Mouse (Mus musculus): ENCODE results near the gene Nfic. TPM values are rescaled to one million over a fixed set of nuclear protein-coding genes. Genes with fewer than 3 reads are reported as not detected.

Nfic gene
- total RNA-seq, 1 experiment from 2014 or later = 104 TPM

GRCm38 (mm10) chr10:81356991-81357844 lies 98.2 kb downstream of the Nfic start, which contains the start of gene Mfsd12:
Gene Mfsd12 (plus strand): TSS chr10:81357491.
- DNase-seq = peak; percentile 95

GRCm38 (mm10) chr10:81356352-81356990 lies 99.0 kb downstream of the Nfic start:
- no peak for DNase-seq

- no peak for DNase-seq
Observed at GRCm38 (mm10) chr10:81355533-81355932, 99.9 kb downstream of the Nfic start.

GRCm38 (mm10) chr10:81354738-81355477 lies 100.5 kb downstream of the Nfic start:
- no peak for DNase-seq

GRCm38 (mm10) chr10:81351678-81352291 lies 103.7 kb downstream of the Nfic start:
- no peak for DNase-seq

GRCm38 (mm10) chr10:81350351-81351063 lies 104.9 kb downstream of the Nfic start, which contains the start of gene Hmg20b:
Gene Hmg20b (minus strand): TSS chr10:81350480.
- DNase-seq = peak; percentile 99

GRCm38 (mm10) chr10:81349961-81350350 lies 105.5 kb downstream of the Nfic start:
- DNase-seq = no peak

GRCm38 (mm10) chr10:81349146-81349545 lies 106.3 kb downstream of the Nfic start:
- DNase-seq = peak; percentile 70

GRCm38 (mm10) chr10:81346453-81347067 lies 108.9 kb downstream of the Nfic start:
- DNase-seq = peak; percentile 92

Small RNA genes within 50 kb of the gene (microRNA-seq; reads per million reads assigned to microRNA genes)
- 0 reads per million in 2 experiments for gene Gm25595
- 0 to 0.85 reads per million in 2 experiments for gene Mir1191b
- 0.38 to 0.43 reads per million in 2 experiments for gene Mir6913

Other genes starting within 250 kb of the Nfic start
- 2.1 and 3.5 TPM in 2 replicates for gene Atcay, start 224.8 kb downstream of the Nfic start, total RNA-seq (2021)
- 11.0 and 12.5 TPM in 2 replicates for gene Zfr2, start 222.5 kb downstream of the Nfic start, total RNA-seq (2021)
- gene Matk, start 202.7 kb downstream of the Nfic start, total RNA-seq (2021) = 2.1 and 2.9 TPM in 2 replicates
- gene Mrpl54, start 188.7 kb downstream of the Nfic start, total RNA-seq (2021) = 108 and 113 TPM in 2 replicates
- gene Apba3, start 188.7 kb downstream of the Nfic start, total RNA-seq (2021) = 95.0 and 100 TPM in 2 replicates
- gene Tjp3, start 164.1 kb downstream of the Nfic start, total RNA-seq (2021) = 0.90 and 1.6 TPM in 2 replicates
- gene Pip5k1c, start 162.7 kb downstream of the Nfic start, total RNA-seq (2021) = 38.7 and 46.9 TPM in 2 replicates
- 33.1 and 40.7 TPM in 2 replicates for gene Cactin, start 134.5 kb downstream of the Nfic start, total RNA-seq (2021)
- 38.6 and 47.0 TPM in 2 replicates for gene Tbxa2r, start 126.9 kb downstream of the Nfic start, total RNA-seq (2021)
- gene Gipc3, start 112.4 kb downstream of the Nfic start, total RNA-seq (2021) = 4.6 and 5.1 TPM in 2 replicates
- 83.0 and 90.1 TPM in 2 replicates for gene Hmg20b, start 105.2 kb downstream of the Nfic start, total RNA-seq (2021)
- 15.2 and 16.3 TPM in 2 replicates for gene Mfsd12, start 98.1 kb downstream of the Nfic start, total RNA-seq (2021)
- 2.0 and 2.1 TPM in 2 replicates for gene 4930404N11Rik, start 89.8 kb downstream of the Nfic start, total RNA-seq (2021)
- 40.5 and 43.3 TPM in 2 replicates for gene Fzr1, start 77.1 kb downstream of the Nfic start, total RNA-seq (2021)
- gene Dohh, start 71.2 kb downstream of the Nfic start, total RNA-seq (2021) = 52.6 and 55.6 TPM in 2 replicates
- gene Gm48551, start 71.2 kb downstream of the Nfic start, total RNA-seq (2021) = 0.48 and 1.6 TPM in 2 replicates
- 0.64 and 2.1 TPM in 2 replicates for gene Gm48552, start 66.6 kb downstream of the Nfic start, total RNA-seq (2021)
- 0.94 and 1.9 TPM in 2 replicates for gene Smim24, start 62.6 kb downstream of the Nfic start, total RNA-seq (2021)
- 0.48 and 0.98 TPM in 2 replicates for gene Celf5, start 27.1 kb upstream of the Nfic start, total RNA-seq (2021)
- gene Ncln, start 40.8 kb upstream of the Nfic start, total RNA-seq (2021) = 102 and 107 TPM in 2 replicates
- gene S1pr4, start 44.5 kb upstream of the Nfic start, total RNA-seq (2021) = 2.3 and 7.4 TPM in 2 replicates
- gene Gna15, start 68.6 kb upstream of the Nfic start, total RNA-seq (2021) = 0.85 and 1.9 TPM in 2 replicates
- gene Gna11, start 89.6 kb upstream of the Nfic start, total RNA-seq (2021) = 65.0 and 67.2 TPM in 2 replicates
- gene Aes, start 103.9 kb upstream of the Nfic start, total RNA-seq (2021) = 646 and 698 TPM in 2 replicates
- gene Tle2, start 118.9 kb upstream of the Nfic start, total RNA-seq (2021) = 17.8 and 18.1 TPM in 2 replicates
- gene Tle6, start 145.4 kb upstream of the Nfic start, total RNA-seq (2021) = 10.1 and 15.3 TPM in 2 replicates
- 2.0 TPM in 2 replicates for gene BC025920, start 150.6 kb upstream of the Nfic start, total RNA-seq (2021)
- gene Sirt6, start 172.2 kb upstream of the Nfic start, total RNA-seq (2021) = 22.2 and 24.3 TPM in 2 replicates
- gene Ankrd24, start 172.9 kb upstream of the Nfic start, total RNA-seq (2021) = 18.1 and 22.5 TPM in 2 replicates
- 2.1 and 3.3 TPM in 2 replicates for gene Gm10778, start 193.4 kb upstream of the Nfic start, total RNA-seq (2021)
- gene Zfp433, start 249.2 kb upstream of the Nfic start, total RNA-seq (2021) = 6.0 and 8.7 TPM in 2 replicates